Mouse (Mus musculus): ENCODE results near the gene Gm26920. TPM values are rescaled to one million over a fixed set of nuclear protein-coding genes. Genes with fewer than 3 reads are reported as not detected.
"Not testable (repeated sequence)": the region's sequence is repeated elsewhere in the genome, so short reads cannot be mapped to it uniquely, and the experiment has no call there.

The Gm26920 gene
- polyA plus RNA-seq (2015; fragmentation: Nextera tagmentation; extraction: Ambion mirVana): 1.3 and 1.9 TPM in 2 replicates

- under 1% methylated on average over 40 of the region's 40 CpGs for WGBS
- ATAC-seq (ENCODE audit: low FRiP score): peak; percentile 91
- H3K27ac ChIP-seq (replicated peaks): peak within 1 kb of the TSS; percentile 90
- H3K4me1 ChIP-seq: peaks cover 35% of the 10 kb centered on the region
- no peaks in the 10 kb centered on the region for H3K27me3 ChIP-seq (replicated peaks)
- peak within 1 kb of the TSS; percentile 65 for H3K4me3 ChIP-seq (replicated peaks)
- peak within 1 kb of the TSS; percentile 85 for H3K4me2 ChIP-seq
- peak within 1 kb of the TSS; percentile 62 for H3K9ac ChIP-seq (replicated peaks)
- H3K9me3 ChIP-seq (replicated peaks): no peaks in the 10 kb centered on the region
- H3K36me3 ChIP-seq: peaks cover 17% of the 10 kb centered on the region
Measured at GRCm38 (mm10) chr7:30090092-30090969, at the start of gene Gm26920, which contains the start of gene Zfp566. Gm26920 (minus strand) TSS chr7:30090410. Zfp566 (minus strand) TSS chr7:30090527.

- Histone ChIP-seq H3K9me3 (replicated peaks) (0 out of 2 replicates have a peak, but pooled peaks cover 2% of the 10 kb centered on the region), H3K36me3 (peaks cover 81% of the 10 kb centered on the region), H3K4me2 (no peak overlapping the region), H3K27ac (replicated peaks) (no peak overlapping the region), H3K4me3 (replicated peaks) (no peak overlapping the region), H3K27me3 (replicated peaks) (no peaks in the 10 kb centered on the region), H3K4me1 (no peaks in the 10 kb centered on the region), H3K9ac (replicated peaks) (no peak overlapping the region)
- WGBS: 93% methylated on average over 10 of the region's 10 CpGs
- no peak for ATAC-seq (ENCODE audit: low FRiP score)
Measured at GRCm38 (mm10) chr7:30136826-30137225, 46.6 kb upstream of the Gm26920 start.

GRCm38 (mm10) chr7:30132396-30132795 is 42.2 kb upstream of the Gm26920 start:
- no peak overlapping the region for H3K9ac ChIP-seq (replicated peaks)
- no peaks in the 10 kb centered on the region for H3K27me3 ChIP-seq (replicated peaks)
- H3K4me1 ChIP-seq: no peaks in the 10 kb centered on the region
- H3K4me3 ChIP-seq (replicated peaks): no peak overlapping the region
- 96% methylated on average over 4 of the region's 4 CpGs for WGBS
- H3K9me3 ChIP-seq (replicated peaks): 0 out of 2 replicates have a peak, but pooled peaks cover 2% of the 10 kb centered on the region
- H3K27ac ChIP-seq (replicated peaks): no peak overlapping the region
- H3K36me3 ChIP-seq: peaks cover 88% of the 10 kb centered on the region
- ATAC-seq (ENCODE audit: low FRiP score): no peak
- H3K4me2 ChIP-seq: no peak overlapping the region

- H3K4me3 ChIP-seq (replicated peaks): no peak overlapping the region
- H3K36me3 ChIP-seq: peaks cover 81% of the 10 kb centered on the region
- 95% methylated on average over 8 of the region's 8 CpGs for WGBS
- H3K4me1 ChIP-seq: no peaks in the 10 kb centered on the region
- H3K27ac ChIP-seq (replicated peaks): no peak overlapping the region
- no peaks in the 10 kb centered on the region for H3K27me3 ChIP-seq (replicated peaks)
- H3K9ac ChIP-seq (replicated peaks): no peak overlapping the region
- no peak for ATAC-seq (ENCODE audit: low FRiP score)
- H3K9me3 ChIP-seq (replicated peaks): 0 out of 2 replicates have a peak, but pooled peaks cover 2% of the 10 kb centered on the region
- H3K4me2 ChIP-seq: no peak overlapping the region
Measured at GRCm38 (mm10) chr7:30129900-30130299, 39.7 kb upstream of the Gm26920 start.

- peak overlapping the region; percentile 83 for H3K4me3 ChIP-seq (replicated peaks)
- H3K36me3 ChIP-seq: peaks cover 11% of the 10 kb centered on the region
- no peaks in the 10 kb centered on the region for H3K9me3 ChIP-seq (replicated peaks)
- H3K4me2 ChIP-seq: peak overlapping the region; percentile 82
- H3K27ac ChIP-seq (replicated peaks): peak overlapping the region; percentile 90
- no peaks in the 10 kb centered on the region for H3K27me3 ChIP-seq (replicated peaks)
- peak; percentile 66 for ATAC-seq (ENCODE audit: low FRiP score)
- WGBS: 3% methylated on average over 15 of the region's 15 CpGs
- peak overlapping the region; percentile 88 for H3K9ac ChIP-seq (replicated peaks)
- H3K4me1 ChIP-seq: peaks cover 13% of the 10 kb centered on the region
Measured at GRCm38 (mm10) chr7:30122188-30122530, 31.9 kb upstream of the Gm26920 start.

- no peaks in the 10 kb centered on the region for H3K9me3 ChIP-seq (replicated peaks)
- peak; percentile 97 for ATAC-seq (ENCODE audit: low FRiP score)
- under 1% methylated on average over 61 of the region's 61 CpGs for WGBS
- peak within 1 kb of the TSS; percentile 83 for H3K4me3 ChIP-seq (replicated peaks)
- H3K27ac ChIP-seq (replicated peaks): peak within 1 kb of the TSS; percentile 90
- H3K27me3 ChIP-seq (replicated peaks): no peaks in the 10 kb centered on the region
- H3K4me1 ChIP-seq: peaks cover 13% of the 10 kb centered on the region
- H3K4me2 ChIP-seq: peak within 1 kb of the TSS; percentile 82
- peaks cover 4% of the 10 kb centered on the region for H3K36me3 ChIP-seq
- peak within 1 kb of the TSS; percentile 88 for H3K9ac ChIP-seq (replicated peaks)
Measured at GRCm38 (mm10) chr7:30121308-30122187, 31.3 kb upstream of the Gm26920 start, which contains the start of gene Zfp382. Zfp382 (plus strand) TSS chr7:30121942.

- not testable (repeated sequence) for H3K9me3 ChIP-seq (replicated peaks); H3K4me2 ChIP-seq
- 94% methylated on average over 12 of the region's 12 CpGs for WGBS
Measured at GRCm38 (mm10) chr7:30117935-30118334, 27.7 kb upstream of the Gm26920 start.

GRCm38 (mm10) chr7:30116076-30116475 is 25.9 kb upstream of the Gm26920 start:
- peaks cover 1% of the 10 kb centered on the region; the same call in 1 of the 2 replicates for H3K4me1 ChIP-seq
- no peak for ATAC-seq (ENCODE audit: low FRiP score)
- WGBS: 95% methylated on average over 5 of the region's 5 CpGs
- H3K9ac ChIP-seq (replicated peaks): no peak overlapping the region
- H3K4me2 ChIP-seq: no peak overlapping the region
- no peaks in the 10 kb centered on the region for H3K36me3 ChIP-seq
- no peak overlapping the region for H3K27ac ChIP-seq (replicated peaks)
- H3K9me3 ChIP-seq (replicated peaks): no peaks in the 10 kb centered on the region; the same call in 1 of the 2 replicates
- H3K27me3 ChIP-seq (replicated peaks): no peaks in the 10 kb centered on the region
- H3K4me3 ChIP-seq (replicated peaks): no peak overlapping the region

More at GRCm38 (mm10) chr7:30117935-30118334, 27.7 kb upstream of the Gm26920 start:
- H3K27me3 ChIP-seq (replicated peaks); H3K27ac ChIP-seq (replicated peaks); H3K9ac ChIP-seq (replicated peaks); H3K4me1 ChIP-seq; ATAC-seq (ENCODE audit: low FRiP score); H3K4me3 ChIP-seq (replicated peaks); H3K36me3 ChIP-seq: not testable (repeated sequence)

- H3K4me2 ChIP-seq: no peak overlapping the region
- peaks cover 24% of the 10 kb centered on the region for H3K4me1 ChIP-seq
- 93% methylated on average over 13 of the region's 13 CpGs for WGBS
- no peak overlapping the region for H3K4me3 ChIP-seq (replicated peaks)
- peaks cover 47% of the 10 kb centered on the region for H3K36me3 ChIP-seq
- ATAC-seq (ENCODE audit: low FRiP score): no peak
- H3K27me3 ChIP-seq (replicated peaks): no peaks in the 10 kb centered on the region
- 0 out of 2 replicates have a peak, but pooled peaks cover 6% of the 10 kb centered on the region for H3K9me3 ChIP-seq (replicated peaks)
- H3K27ac ChIP-seq (replicated peaks): no peak overlapping the region
- H3K9ac ChIP-seq (replicated peaks): no peak overlapping the region
Measured at GRCm38 (mm10) chr7:30099297-30099696, 9.1 kb upstream of the Gm26920 start.

- Histone ChIP-seq H3K27me3 (replicated peaks) (no peaks in the 10 kb centered on the region), H3K9ac (replicated peaks) (peak overlapping the region; percentile 87), H3K9me3 (replicated peaks) (no peaks in the 10 kb centered on the region), H3K36me3 (peaks cover 20% of the 10 kb centered on the region), H3K4me3 (replicated peaks) (peak overlapping the region; percentile 68), H3K4me2 (peak overlapping the region; percentile 69), H3K4me1 (peaks cover 35% of the 10 kb centered on the region), H3K27ac (replicated peaks) (peak overlapping the region; percentile 52; the same call in 1 of the 2 replicates)
- no peak for ATAC-seq (ENCODE audit: low FRiP score)
- WGBS: 2% methylated on average over 5 of the region's 5 CpGs
Measured at GRCm38 (mm10) chr7:30095551-30096125, 5.4 kb upstream of the Gm26920 start.

Measured in neural tube, embryonic 15.5 days (tissue).